Mouse (Mus musculus) liver, adult 2 months (tissue): ENCODE results near the gene Ubald1. TPM values are rescaled to one million over a fixed set of nuclear protein-coding genes. Genes with fewer than 3 reads are reported as not detected.

ENCODE experiments used
- DNase-seq: peaks from one replicate; pipeline ENCODE4 v3.0.0-alpha.2; 2011; ENCODE audit warnings: low read depth, low spot score; ENCODE audit errors: extremely low read depth
- H3K27ac ChIP-seq: fragments of 200-500 bp; replicated peaks from 2 replicates; pipeline ENCODE4 v1.5.1; 2012; ENCODE audit warnings: low read depth, mild to moderate bottlenecking, control low read depth, inconsistent platforms, low read length; ENCODE audit not compliant: insufficient read depth
- H3K27me3 ChIP-seq: fragments of 200-500 bp; 2 replicates; pipeline ENCODE4 v1.6.1; 2012; ENCODE audit warnings: mild to moderate bottlenecking, moderate library complexity, low read length, inconsistent platforms; ENCODE audit not compliant: control insufficient read depth, insufficient read depth
- H3K36me3 ChIP-seq: fragments of 200-500 bp; 2 replicates; pipeline ENCODE4 v1.6.1; 2012; ENCODE audit warnings: low read length, inconsistent platforms; ENCODE audit not compliant: control insufficient read depth, insufficient read depth
- H3K4me1 ChIP-seq: fragments of 200-500 bp; 2 replicates; pipeline ENCODE4 v1.6.1; 2011; ENCODE audit warnings: low read length; ENCODE audit not compliant: control insufficient read depth, insufficient read depth
- H3K4me3 ChIP-seq: fragments of 200-500 bp; 2 replicates; pipeline ENCODE4 v1.5.1; 2011; ENCODE audit warnings: low read depth, mild to moderate bottlenecking, control low read depth, low read length, moderate library complexity; ENCODE audit not compliant: insufficient read depth
- H3K79me2 ChIP-seq: fragments of 200-500 bp; 2 replicates; pipeline ENCODE4 v1.6.1; 2012; ENCODE audit warnings: inconsistent platforms, mild to moderate bottlenecking, low read length, moderate library complexity; ENCODE audit not compliant: control insufficient read depth, insufficient read depth
- H3K9ac ChIP-seq: fragments of 200-500 bp; 2 replicates; pipeline ENCODE4 v1.6.1; 2012; ENCODE audit warnings: low read depth, mild to moderate bottlenecking, control low read depth, inconsistent platforms, low read length
- CTCF ChIP-seq: fragments of 200-500 bp; IDR thresholded peaks from 2 replicates; pipeline ENCODE4 v1.5.1; 2011; ENCODE audit warnings: low read depth, low read length, control low read depth
- POLR2A ChIP-seq: fragments of 200-500 bp; IDR thresholded peaks from 2 replicates; pipeline ENCODE4 v1.6.1; 2011; ENCODE audit warnings: low read length, control low read depth; ENCODE audit not compliant: insufficient read depth; ENCODE audit errors: extremely low read depth
- WGBS: fragments of 180-500 bp; shearing (Covaris S2); methylation state at CpG from one replicate; pipeline ENCODE4 v1.1.7; 2018; 5-methylcytosine and 5-hydroxymethylcytosine counted together
- polyA plus RNA-seq: library from polyadenylated mRNA; depleted of rRNA; stranded (reverse); fragments of >200 nt; gene quantifications from 2 replicates; pipeline ENCODE4 v1.2.3, GENCODE M21; 2012
- total RNA-seq: library from RNA; depleted of rRNA; stranded (reverse); fragments of >200 nt; gene quantifications from 2 replicates; pipeline ENCODE4 v1.2.3, GENCODE M21; 2014

Gene Ubald1
- total and polyA plus RNA-seq, 2 experiments, result 4.0 to 15.5 TPM

DNA sequence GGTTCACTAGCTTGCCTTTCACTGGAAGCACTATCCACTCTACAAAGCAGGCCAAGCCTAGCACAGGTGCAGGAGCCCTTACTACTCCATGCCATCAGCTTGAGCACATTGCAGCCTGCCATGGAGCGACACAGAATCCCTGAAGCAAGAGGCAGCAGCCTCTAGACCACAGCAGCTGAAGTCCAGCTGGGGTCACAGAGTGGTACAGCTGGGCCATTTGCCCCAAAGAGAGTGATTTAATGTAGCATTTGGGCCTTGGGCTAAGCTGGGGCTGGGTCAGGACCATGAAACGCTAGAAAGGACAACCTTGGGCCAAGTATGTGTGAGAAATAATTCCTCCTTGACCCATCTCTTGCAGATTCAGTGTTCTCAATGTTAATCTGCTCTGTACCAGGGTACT lies 32.0 kb downstream of the Ubald1 start:
- Histone ChIP-seq H3K79me2 (no peaks in the 10 kb centered on the region), H3K36me3 (no peaks in the 10 kb centered on the region), H3K4me3 (no peak overlapping the region), H3K4me1 (no peaks in the 10 kb centered on the region), H3K27me3 (no peaks in the 10 kb centered on the region), H3K9ac (no peak overlapping the region), H3K27ac (no peak overlapping the region)
- WGBS, result 96% methylated on average over 2 of the region's 2 CpGs
- no peak for DNase-seq
- TF ChIP-seq CTCF (no peak), POLR2A (no peak)

DNA sequence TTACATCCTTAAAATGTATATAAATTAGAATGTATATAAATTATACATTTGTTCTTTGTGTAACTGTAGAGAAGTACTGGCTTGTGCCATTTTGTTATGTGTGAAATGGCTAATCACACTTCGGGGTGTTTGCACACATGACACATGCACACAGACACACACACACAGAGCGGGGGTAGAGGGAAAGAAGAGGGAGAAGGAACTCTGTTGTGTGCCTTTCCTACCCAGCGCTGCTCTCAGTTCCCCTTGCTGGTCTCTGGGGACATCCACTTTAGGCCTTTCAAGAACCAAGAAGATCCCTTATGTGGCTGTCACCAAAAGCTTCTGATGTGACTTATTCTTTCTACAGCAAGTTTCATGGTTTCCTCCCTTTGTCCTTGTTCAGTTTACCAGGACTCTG lies 33.1 kb downstream of the Ubald1 start:
- 80% methylated on average over 3 of the region's 3 CpGs for WGBS
- H3K9ac ChIP-seq, result no peak overlapping the region
- H3K27ac ChIP-seq, result no peak overlapping the region
- no peak for DNase-seq
- no peaks in the 10 kb centered on the region for H3K4me1 ChIP-seq
- no peak overlapping the region for H3K4me3 ChIP-seq
- no peaks in the 10 kb centered on the region for H3K79me2 ChIP-seq
- no peaks in the 10 kb centered on the region for H3K36me3 ChIP-seq
- no peak for TF ChIP-seq CTCF
- no peak for TF ChIP-seq POLR2A
- no peaks in the 10 kb centered on the region for H3K27me3 ChIP-seq

DNA sequence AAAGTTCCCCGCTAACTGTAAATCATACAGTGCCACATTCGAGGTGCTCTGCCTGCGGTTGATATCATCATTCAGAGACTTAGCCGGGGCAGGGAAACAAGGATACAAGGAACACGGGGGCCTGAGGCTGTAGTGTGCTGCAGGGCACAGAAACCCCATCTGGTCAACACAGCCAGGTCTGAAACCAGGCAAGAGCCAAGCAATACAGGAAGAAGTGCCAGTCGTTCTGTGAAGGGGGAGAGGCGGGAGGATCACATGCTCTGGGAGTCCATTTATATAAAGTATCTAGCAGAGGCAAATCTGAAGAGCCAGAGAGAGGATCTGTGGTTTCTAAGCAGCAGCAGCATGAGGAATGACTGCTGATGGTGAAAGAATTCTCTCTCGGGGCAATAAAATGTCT lies 39.9 kb downstream of the Ubald1 start:
- no peak for TF ChIP-seq CTCF
- no peak overlapping the region for H3K4me3 ChIP-seq
- no peak for DNase-seq
- 89% methylated on average over 8 of the region's 8 CpGs for WGBS
- no peaks in the 10 kb centered on the region for H3K27me3 ChIP-seq
- H3K36me3 ChIP-seq, result no peaks in the 10 kb centered on the region
- H3K4me1 ChIP-seq, result no peaks in the 10 kb centered on the region
- no peak overlapping the region for H3K27ac ChIP-seq
- no peak overlapping the region for H3K9ac ChIP-seq
- no peaks in the 10 kb centered on the region for H3K79me2 ChIP-seq

DNA sequence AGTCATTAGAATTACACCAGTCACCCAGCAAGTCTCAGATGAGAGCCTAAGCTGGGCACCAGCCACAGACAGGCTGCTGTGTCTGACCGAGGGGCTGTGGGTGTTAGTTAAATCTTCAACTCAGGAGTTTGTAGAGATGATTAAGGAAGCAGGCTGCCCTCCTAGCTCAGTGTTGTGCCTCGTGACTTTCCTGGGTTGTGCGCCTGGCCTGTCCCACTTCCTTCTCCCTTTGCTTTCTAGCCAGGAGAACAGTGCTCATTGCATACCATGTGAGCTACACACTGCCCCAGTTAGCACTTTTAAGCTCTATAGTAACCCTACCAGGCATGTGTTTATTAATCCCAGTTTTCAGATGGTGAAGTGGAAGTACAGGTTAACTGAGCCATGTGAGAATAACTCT lies 40.6 kb downstream of the Ubald1 start:
- H3K36me3 ChIP-seq, result no peaks in the 10 kb centered on the region
- H3K79me2 ChIP-seq, result no peaks in the 10 kb centered on the region
- no peak overlapping the region for H3K27ac ChIP-seq
- no peaks in the 10 kb centered on the region for H3K27me3 ChIP-seq
- DNase-seq, result peak; percentile 39
- TF ChIP-seq CTCF (no peak), POLR2A (no peak)
- H3K4me1 ChIP-seq, result no peaks in the 10 kb centered on the region
- 89% methylated on average over 3 of the region's 3 CpGs for WGBS
- H3K9ac ChIP-seq, result no peak overlapping the region
- H3K4me3 ChIP-seq, result no peak overlapping the region

DNA sequence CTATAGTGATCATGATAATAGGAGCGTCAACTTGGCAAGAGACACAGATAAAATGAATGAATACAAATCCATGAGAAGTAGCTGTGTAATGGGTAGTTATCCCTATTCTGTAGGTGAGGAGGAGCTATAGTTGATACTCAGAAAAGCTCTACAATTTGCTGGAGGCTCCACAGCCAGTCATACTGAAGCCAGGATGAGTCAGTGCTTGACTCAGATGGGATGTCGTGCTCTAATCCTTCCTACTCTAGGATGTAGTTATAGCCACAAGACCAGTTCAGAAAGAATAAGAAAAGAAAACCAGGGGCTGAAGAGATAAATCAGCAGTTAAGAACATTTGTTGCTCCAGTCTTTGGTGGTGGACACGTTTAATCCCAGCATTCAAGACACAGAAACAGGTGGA lies 42.5 kb downstream of the Ubald1 start:
- Histone ChIP-seq H3K79me2 (no peaks in the 10 kb centered on the region), H3K4me3 (no peak overlapping the region), H3K4me1 (no peaks in the 10 kb centered on the region), H3K27ac (no peak overlapping the region), H3K36me3 (no peaks in the 10 kb centered on the region), H3K9ac (no peak overlapping the region), H3K27me3 (no peaks in the 10 kb centered on the region)
- TF ChIP-seq POLR2A, result no peak
- 85% methylated on average over 3 of the region's 3 CpGs for WGBS
- DNase-seq, result no peak

DNA sequence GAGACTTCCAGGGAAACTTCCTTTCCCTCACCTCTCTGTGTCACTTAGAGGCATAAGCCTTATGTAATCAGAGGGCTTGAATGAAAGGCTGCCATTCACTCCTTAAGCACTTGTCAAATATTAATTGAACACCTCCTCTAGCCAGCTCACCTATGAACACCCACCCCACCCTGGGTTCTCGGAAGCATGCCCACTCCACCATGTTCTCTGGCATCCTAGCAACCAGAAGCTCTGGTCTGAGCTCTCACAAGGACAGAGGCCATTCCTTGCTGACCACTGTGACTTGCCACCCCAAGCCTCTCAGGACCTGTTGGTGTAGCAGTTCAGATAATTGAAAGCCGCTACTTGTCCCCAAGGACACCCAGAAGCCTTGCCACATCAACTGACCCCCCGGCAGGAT lies 44.9 kb downstream of the Ubald1 start, which contains the start of gene 4930562C15Rik:
TSS of gene 4930562C15Rik (plus strand) at position 226 of the 400 bp plus-strand sequence.
- no peaks in the 10 kb centered on the region for H3K36me3 ChIP-seq
- 84% methylated on average over 3 of the region's 3 CpGs for WGBS
- TF ChIP-seq POLR2A (no peak), CTCF (no peak)
- no peaks in the 10 kb centered on the region for H3K79me2 ChIP-seq
- no peaks in the 10 kb centered on the region for H3K27me3 ChIP-seq
- no peak within 1 kb of the TSS for H3K4me3 ChIP-seq
- H3K9ac ChIP-seq, result no peak within 1 kb of the TSS
- no peaks in the 10 kb centered on the region for H3K4me1 ChIP-seq
- no peak within 1 kb of the TSS for H3K27ac ChIP-seq
- DNase-seq, result no peak
